Mouse (Mus musculus) ovary, adult 18-20 months (tissue): Measurements from ENCODE around the gene Atxn1.

ENCODE experiments used
- DNase-seq: peaks from one replicate; pipeline ENCODE4 v3.0.0; 2022; ENCODE audit warnings: low spot score, mixed read lengths

The Atxn1 gene

GRCm38 (mm10) chr13:45963497-45964330 lies 1.1 kb downstream of the Atxn1 start:
- peak; percentile 81 for DNase-seq

GRCm38 (mm10) chr13:45962776-45963175 lies 2.0 kb downstream of the Atxn1 start:
- no peak for DNase-seq

- no peak for DNase-seq
Measured at GRCm38 (mm10) chr13:45961871-45962630, 2.8 kb downstream of the Atxn1 start.

GRCm38 (mm10) chr13:45960311-45960965 lies 4.4 kb downstream of the Atxn1 start:
- DNase-seq: no peak

GRCm38 (mm10) chr13:45958306-45958705 lies 6.5 kb downstream of the Atxn1 start:
- no peak for DNase-seq

GRCm38 (mm10) chr13:45957629-45958028 lies 7.2 kb downstream of the Atxn1 start:
- DNase-seq: no peak

GRCm38 (mm10) chr13:45956287-45956686 lies 8.5 kb downstream of the Atxn1 start:
- no peak for DNase-seq

GRCm38 (mm10) chr13:45955370-45956055 lies 9.3 kb downstream of the Atxn1 start:
- no peak for DNase-seq

GRCm38 (mm10) chr13:45953098-45953497 lies 11.7 kb downstream of the Atxn1 start:
- DNase-seq: no peak

GRCm38 (mm10) chr13:45951071-45951645 lies 13.7 kb downstream of the Atxn1 start:
- DNase-seq: no peak

GRCm38 (mm10) chr13:45950355-45950861 lies 14.4 kb downstream of the Atxn1 start:
- DNase-seq: no peak

- DNase-seq: no peak
Measured at GRCm38 (mm10) chr13:45946136-45946535, 18.7 kb downstream of the Atxn1 start.

- DNase-seq: no peak
Measured at GRCm38 (mm10) chr13:45942337-45942736, 22.5 kb downstream of the Atxn1 start.

GRCm38 (mm10) chr13:45940714-45941113 lies 24.1 kb downstream of the Atxn1 start:
- no peak for DNase-seq

- DNase-seq: no peak
Measured at GRCm38 (mm10) chr13:45939561-45939960, 25.2 kb downstream of the Atxn1 start.

- no peak for DNase-seq
Measured at GRCm38 (mm10) chr13:45938083-45938482, 26.7 kb downstream of the Atxn1 start.

- no peak for DNase-seq
Measured at GRCm38 (mm10) chr13:45936765-45937164, 28.0 kb downstream of the Atxn1 start.

GRCm38 (mm10) chr13:45935798-45936197 lies 29.0 kb downstream of the Atxn1 start:
- no peak for DNase-seq

GRCm38 (mm10) chr13:45934841-45935240 lies 30.0 kb downstream of the Atxn1 start:
- no peak for DNase-seq

GRCm38 (mm10) chr13:45934085-45934484 lies 30.7 kb downstream of the Atxn1 start:
- DNase-seq: no peak

- no peak for DNase-seq
Measured at GRCm38 (mm10) chr13:45932491-45932921, 32.3 kb downstream of the Atxn1 start.
